Mouse (Mus musculus): ENCODE data around the gene Alg11. TPM values are rescaled to one million over a fixed set of nuclear protein-coding genes. Genes with fewer than 3 reads are reported as not detected.

Gene Alg11
- polyA plus RNA-seq, 1 experiment = 15.5 TPM

DNA sequence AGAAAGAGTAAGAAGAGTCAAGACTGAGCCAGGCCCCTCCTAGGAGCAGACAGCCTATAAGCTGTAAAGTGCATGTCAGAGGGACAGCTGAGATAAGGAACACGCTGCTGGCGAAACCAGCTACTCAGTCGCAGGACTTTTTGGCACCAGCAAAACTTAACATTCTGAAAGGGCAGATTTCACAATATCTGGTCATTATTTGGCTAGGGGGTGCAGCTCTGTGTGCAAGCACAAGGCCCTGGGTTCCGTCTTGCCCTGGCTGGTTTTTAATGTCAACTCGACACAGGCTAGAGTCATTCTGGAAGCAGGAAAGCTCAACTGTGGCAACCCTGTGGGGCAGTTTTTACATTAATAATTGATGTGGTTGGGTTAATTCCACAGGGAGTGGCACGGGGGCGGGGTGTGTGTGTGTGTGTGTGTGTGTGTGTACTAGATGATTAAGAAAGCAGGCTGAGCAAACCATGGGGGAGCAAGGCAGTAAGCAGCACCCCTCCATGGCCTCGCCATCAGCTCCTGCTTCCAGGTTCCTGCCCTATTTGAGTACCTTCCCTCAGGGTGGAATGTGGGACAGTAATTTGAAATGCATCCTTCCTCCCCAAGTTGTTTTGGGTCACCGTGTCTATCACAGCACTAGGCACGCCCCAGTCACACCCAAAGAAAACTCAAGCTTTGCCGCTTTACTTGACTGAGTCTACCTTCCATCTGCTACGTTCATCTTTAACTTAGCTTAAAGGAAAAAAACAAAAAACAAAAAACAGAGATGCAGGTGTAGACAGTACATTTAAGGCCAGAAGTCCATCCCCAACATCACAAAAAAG, 5.6 kb upstream of the Alg11 start:
- no peaks in the 10 kb centered on the region for H3K4me1 ChIP-seq (ENCODE audit: control insufficient read depth, insufficient read depth, low read length)
- H3K4me3 ChIP-seq (replicated peaks; ENCODE audit: insufficient read depth, low read depth, low read length) = no peak overlapping the region
- no peak for DNase-seq
- H3K27ac ChIP-seq (ENCODE audit: insufficient read depth, low read length) = no peak overlapping the region
- 87% methylated on average over 12 of the region's 12 CpGs for WGBS
- H3K27me3 ChIP-seq (ENCODE audit: control insufficient read depth, insufficient read depth, low read length) = no peaks in the 10 kb centered on the region
- no peak for TF ChIP-seq POLR2A (IDR thresholded peaks at IDR 0.05; ENCODE audit: borderline replicate concordance, insufficient read depth, low read length)
- TF ChIP-seq CTCF (IDR thresholded peaks at IDR 0.05; ENCODE audit: borderline replicate concordance, insufficient read depth, low read depth, low read length) = no peak

DNA sequence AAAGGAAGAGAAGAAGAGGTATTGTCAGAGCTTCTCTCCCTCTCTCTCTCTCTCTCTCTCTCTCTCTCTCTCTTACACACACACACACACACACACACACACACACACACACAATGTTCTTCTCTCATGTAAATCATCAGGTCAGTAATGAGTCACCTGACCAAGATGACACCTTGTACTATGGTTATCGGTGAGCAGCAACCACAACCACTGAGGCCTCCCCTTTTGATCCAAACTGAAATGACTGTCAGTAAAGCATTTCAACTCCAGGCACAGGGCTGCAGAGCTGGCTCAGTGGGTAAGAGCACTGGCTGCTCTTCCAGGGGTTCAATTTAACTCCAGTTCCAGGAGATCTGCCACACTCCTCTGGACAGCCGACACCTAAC, 5.0 kb upstream of the Alg11 start:
- Histone ChIP-seq H3K4me1 (ENCODE audit: control insufficient read depth, insufficient read depth, low read length) (no peaks in the 10 kb centered on the region), H3K27me3 (ENCODE audit: control insufficient read depth, insufficient read depth, low read length) (no peaks in the 10 kb centered on the region), H3K4me3 (replicated peaks; ENCODE audit: insufficient read depth, low read depth, low read length) (no peak overlapping the region), H3K27ac (ENCODE audit: insufficient read depth, low read length) (no peak overlapping the region)
- 97% methylated on average over 2 of the region's 2 CpGs for WGBS
- DNase-seq = no peak
- TF ChIP-seq CTCF (IDR thresholded peaks at IDR 0.05; ENCODE audit: borderline replicate concordance, insufficient read depth, low read depth, low read length) (no peak), POLR2A (IDR thresholded peaks at IDR 0.05; ENCODE audit: borderline replicate concordance, insufficient read depth, low read length) (no peak)

GRCm38 (mm10) chr8:22056850-22057249, 3.7 kb upstream of the Alg11 start:
- Histone ChIP-seq H3K27ac (ENCODE audit: insufficient read depth, low read length) (no peak overlapping the region), H3K27me3 (ENCODE audit: control insufficient read depth, insufficient read depth, low read length) (no peaks in the 10 kb centered on the region), H3K4me1 (ENCODE audit: control insufficient read depth, insufficient read depth, low read length) (no peaks in the 10 kb centered on the region), H3K4me3 (replicated peaks; ENCODE audit: insufficient read depth, low read depth, low read length) (no peak overlapping the region)
- no peak for DNase-seq
- WGBS = 89% methylated on average over 3 of the region's 3 CpGs
- no peak for TF ChIP-seq CTCF (IDR thresholded peaks at IDR 0.05; ENCODE audit: borderline replicate concordance, insufficient read depth, low read depth, low read length)
- no peak for TF ChIP-seq POLR2A (IDR thresholded peaks at IDR 0.05; ENCODE audit: borderline replicate concordance, insufficient read depth, low read length)

DNA sequence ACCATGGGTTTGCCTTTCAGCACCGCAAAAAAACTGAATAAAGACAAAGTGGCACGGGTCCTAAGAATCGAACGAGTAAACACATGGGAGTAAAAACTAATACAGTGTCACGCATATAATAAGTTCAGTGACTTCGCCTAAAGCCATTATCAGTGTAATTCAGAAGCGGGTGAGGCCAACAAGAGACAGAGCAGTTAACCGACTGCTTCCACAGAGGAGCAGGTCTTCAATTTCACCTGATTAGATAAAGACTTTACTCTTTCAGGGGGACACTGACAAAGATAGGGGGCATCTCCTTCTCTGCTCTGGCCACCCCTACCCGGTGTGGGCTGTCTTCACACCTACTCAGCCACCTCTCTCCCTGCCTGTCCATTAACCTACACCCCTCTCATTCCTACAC, 2.2 kb upstream of the Alg11 start:
- H3K27me3 ChIP-seq (ENCODE audit: control insufficient read depth, insufficient read depth, low read length) = no peaks in the 10 kb centered on the region
- no peak for DNase-seq
- H3K4me1 ChIP-seq (ENCODE audit: control insufficient read depth, insufficient read depth, low read length) = no peaks in the 10 kb centered on the region
- H3K27ac ChIP-seq (ENCODE audit: insufficient read depth, low read length) = no peak overlapping the region
- H3K4me3 ChIP-seq (replicated peaks; ENCODE audit: insufficient read depth, low read depth, low read length) = no peak overlapping the region
- WGBS = 86% methylated on average over 9 of the region's 9 CpGs
- no peak for TF ChIP-seq CTCF (IDR thresholded peaks at IDR 0.05; ENCODE audit: borderline replicate concordance, insufficient read depth, low read depth, low read length)
- TF ChIP-seq POLR2A (IDR thresholded peaks at IDR 0.05; ENCODE audit: borderline replicate concordance, insufficient read depth, low read length) = no peak

- DNase-seq = no peak
- peak overlapping the region; percentile 92 for H3K4me3 ChIP-seq (replicated peaks; ENCODE audit: insufficient read depth, low read depth, low read length)
- H3K27me3 ChIP-seq (ENCODE audit: control insufficient read depth, insufficient read depth, low read length) = no peaks in the 10 kb centered on the region
- H3K27ac ChIP-seq (ENCODE audit: insufficient read depth, low read length) = no peak overlapping the region
- no peaks in the 10 kb centered on the region for H3K4me1 ChIP-seq (ENCODE audit: control insufficient read depth, insufficient read depth, low read length)
- WGBS = 44% methylated on average over 11 of the region's 11 CpGs
- no peak for TF ChIP-seq CTCF (IDR thresholded peaks at IDR 0.05; ENCODE audit: borderline replicate concordance, insufficient read depth, low read depth, low read length)
- no peak for TF ChIP-seq POLR2A (IDR thresholded peaks at IDR 0.05; ENCODE audit: borderline replicate concordance, insufficient read depth, low read length)
Observed at GRCm38 (mm10) chr8:22059153-22059738, 1.3 kb upstream of the Alg11 start.

DNA sequence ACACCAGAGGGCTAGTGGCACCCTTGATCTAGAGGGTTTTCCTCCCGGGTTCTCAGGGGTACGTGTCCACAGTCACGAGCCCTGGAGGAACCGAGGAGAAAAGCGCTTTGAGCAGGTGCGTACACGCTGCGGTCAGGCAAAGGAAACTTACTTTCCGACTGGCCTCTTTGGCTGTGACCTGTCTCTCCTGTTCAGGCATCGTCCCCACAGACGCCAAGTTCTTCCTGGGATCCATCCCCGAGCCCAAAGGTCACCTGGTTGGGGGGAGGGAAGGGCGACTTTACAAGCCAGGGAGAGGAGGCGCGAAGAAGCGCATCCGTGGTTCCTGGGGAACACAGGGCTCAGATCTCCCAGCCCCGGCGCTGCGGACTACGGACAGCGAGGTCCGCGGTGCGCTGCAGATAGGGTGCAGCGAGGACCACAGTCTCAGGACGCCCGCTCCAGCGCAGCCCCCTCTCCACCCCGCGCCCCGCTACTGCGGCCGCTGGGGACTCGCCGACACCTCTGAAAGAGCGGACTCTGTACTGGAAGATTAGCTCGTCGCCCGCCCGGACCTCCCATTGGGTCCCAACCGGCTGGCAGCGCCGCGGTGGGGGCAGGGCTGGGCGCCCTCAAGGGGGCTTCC, 588 bp upstream of the Alg11 start, which contains the start of gene Atp7b:
Gene Atp7b (minus strand): TSS at position 485 of the 625 bp plus-strand sequence.
- WGBS = under 1% methylated on average over 45 of the region's 46 CpGs
- peak within 1 kb of the TSS; percentile 26 for H3K27ac ChIP-seq (ENCODE audit: insufficient read depth, low read length)
- H3K4me3 ChIP-seq (replicated peaks; ENCODE audit: insufficient read depth, low read depth, low read length) = peak within 1 kb of the TSS; percentile 92
- H3K4me1 ChIP-seq (ENCODE audit: control insufficient read depth, insufficient read depth, low read length) = no peaks in the 10 kb centered on the region
- no peak for TF ChIP-seq POLR2A (IDR thresholded peaks at IDR 0.05; ENCODE audit: borderline replicate concordance, insufficient read depth, low read length)
- TF ChIP-seq CTCF (IDR thresholded peaks at IDR 0.05; ENCODE audit: borderline replicate concordance, insufficient read depth, low read depth, low read length) = no peak
- H3K27me3 ChIP-seq (ENCODE audit: control insufficient read depth, insufficient read depth, low read length) = no peaks in the 10 kb centered on the region
- DNase-seq = peak; percentile 61 to 74

DNA sequence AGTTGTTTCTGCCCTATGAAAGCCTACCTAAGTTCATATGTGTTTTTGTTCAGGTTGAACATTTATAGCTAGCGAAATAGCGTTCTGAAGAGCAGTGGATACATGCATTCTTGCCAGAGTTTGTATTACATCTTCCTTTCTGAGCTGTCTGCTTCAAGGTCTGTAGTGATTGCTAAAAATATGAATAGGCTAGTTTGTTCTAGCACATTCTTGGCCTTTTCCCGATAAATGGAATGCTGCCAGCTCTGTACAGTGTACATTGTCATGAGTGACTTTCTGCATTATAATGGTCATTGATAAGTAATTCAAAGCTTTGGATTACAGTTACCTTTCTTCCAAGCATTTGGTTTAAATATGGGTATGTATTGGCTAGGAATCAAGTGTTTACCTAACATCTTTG, 605 bp downstream of the Alg11 start:
- peak in 1 of 2 experiments; percentile 14 for DNase-seq
- Histone ChIP-seq H3K27me3 (ENCODE audit: control insufficient read depth, insufficient read depth, low read length) (no peaks in the 10 kb centered on the region), H3K4me1 (ENCODE audit: control insufficient read depth, insufficient read depth, low read length) (no peaks in the 10 kb centered on the region), H3K27ac (ENCODE audit: insufficient read depth, low read length) (no peak overlapping the region), H3K4me3 (replicated peaks; ENCODE audit: insufficient read depth, low read depth, low read length) (peak overlapping the region; percentile 92)
- TF ChIP-seq CTCF (IDR thresholded peaks at IDR 0.05; ENCODE audit: borderline replicate concordance, insufficient read depth, low read depth, low read length) (no peak), POLR2A (IDR thresholded peaks at IDR 0.05; ENCODE audit: borderline replicate concordance, insufficient read depth, low read length) (no peak)
- WGBS = under 1% methylated on average over 3 of the region's 3 CpGs

Measured in cerebellum, adult 2 months (tissue).